Mouse (Mus musculus): ENCODE results near the gene Dot1l.

DNA sequence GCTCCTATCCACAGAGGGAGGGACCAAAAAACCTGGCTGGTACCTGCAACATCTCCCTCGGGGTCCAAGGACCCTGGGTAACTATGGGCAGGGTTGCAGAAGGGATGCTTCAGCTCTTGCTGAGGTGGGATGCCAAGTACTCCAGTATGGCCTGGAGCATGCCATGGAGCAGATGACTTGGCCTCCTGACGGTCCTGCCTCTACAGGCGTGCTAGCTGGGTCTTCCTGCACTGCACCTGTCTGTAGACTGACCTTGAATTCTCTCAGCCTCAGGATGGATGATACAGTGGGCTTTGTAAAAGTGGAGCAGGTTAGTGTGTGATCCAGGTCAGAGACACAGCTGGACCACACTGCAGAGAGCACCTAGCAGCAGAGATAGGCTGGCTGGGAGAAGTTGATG lies 49.5 kb upstream of the Dot1l start:
- TF ChIP-seq CTCF (IDR thresholded peaks at IDR 0.05; ENCODE audit: low read depth, low read length) (no peak), TAL1 (conservative IDR thresholded peaks at IDR 0.05; ENCODE audit: low read depth, low read length) (no peak), GATA1 (IDR thresholded peaks at IDR 0.05; ENCODE audit: borderline replicate concordance, low read length) (no peak), POLR2AphosphoS5 (IDR thresholded peaks at IDR 0.05; ENCODE audit: insufficient replicate concordance, low read depth, low read length) (no peak)

Data from G1E (cell line).